Mouse (Mus musculus) cerebellum, adult 2 months (tissue): Measurements from ENCODE around the gene Babam2. TPM values are rescaled to one million over a fixed set of nuclear protein-coding genes. Genes with fewer than 3 reads are reported as not detected.

Experiments used
- DNase-seq, 2 experiments: peaks; one replicate each; pipeline ENCODE4 v3.0.0; 2021
- H3K27ac ChIP-seq: fragments of 200-500 bp; 2 replicates; pipeline ENCODE4 v1.5.1; 2012; ENCODE audit warnings: low read length, control low read depth, inconsistent platforms; ENCODE audit not compliant: insufficient read depth
- H3K27me3 ChIP-seq: fragments of 200-500 bp; 2 replicates; pipeline ENCODE4 v1.6.1; 2012; ENCODE audit warnings: inconsistent platforms, mild to moderate bottlenecking, low read length, moderate library complexity; ENCODE audit not compliant: control insufficient read depth, insufficient read depth
- H3K4me1 ChIP-seq: fragments of 200-500 bp; 2 replicates; pipeline ENCODE4 v1.6.1; 2011; ENCODE audit warnings: low read length; ENCODE audit not compliant: control insufficient read depth, insufficient read depth
- H3K4me3 ChIP-seq: fragments of 200-500 bp; replicated peaks from 2 replicates; pipeline ENCODE3; 2011; ENCODE audit warnings: mild to moderate bottlenecking, low read depth, low read length, control low read depth; ENCODE audit not compliant: insufficient read depth
- CTCF ChIP-seq: fragments of 200-500 bp; IDR thresholded peaks from 2 replicates; pipeline ENCODE4 v1.5.1; 2011; ENCODE audit warnings: low read depth, mild to moderate bottlenecking, control low read depth, low read length, moderate library complexity, borderline replicate concordance; ENCODE audit not compliant: insufficient read depth
- POLR2A ChIP-seq: fragments of 200-500 bp; IDR thresholded peaks from 2 replicates; pipeline ENCODE4 v1.6.1; 2011; ENCODE audit warnings: low read length, control low read depth, borderline replicate concordance; ENCODE audit not compliant: insufficient read depth
- WGBS: fragments of 180-500 bp; shearing (Covaris S2); methylation state at CpG from one replicate; pipeline ENCODE4 v1.1.7; 2018; 5-methylcytosine and 5-hydroxymethylcytosine counted together
- polyA plus RNA-seq: library from polyadenylated mRNA; depleted of rRNA; stranded (reverse); fragments of >200 nt; gene quantifications from 2 replicates; pipeline ENCODE4 v1.2.3, GENCODE M21; 2012

Babam2 gene
- polyA plus RNA-seq, 1 experiment = 42.8 TPM

DNA sequence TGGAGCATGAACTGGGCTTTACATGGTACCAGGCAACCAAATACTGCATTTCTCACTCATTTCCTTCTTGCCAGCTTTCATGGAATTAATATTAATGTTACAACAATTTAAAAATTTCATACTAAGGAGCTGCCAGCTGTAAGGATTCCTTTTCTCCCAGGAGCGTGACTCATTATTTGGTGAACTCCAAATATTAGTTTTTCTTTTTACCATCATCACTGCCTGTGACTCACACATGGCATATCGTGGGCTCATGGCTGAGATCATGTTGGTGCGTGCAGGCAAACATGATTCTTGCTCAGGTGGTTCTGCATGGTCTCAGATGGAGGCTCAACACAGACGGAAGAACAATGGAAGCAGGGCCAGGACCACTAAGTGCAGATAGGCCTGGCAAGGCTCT, 53.5 kb downstream of the Babam2 start:
- DNase-seq = no peak
- Histone ChIP-seq H3K27me3 (no peaks in the 10 kb centered on the region), H3K4me1 (peaks cover 7% of the 10 kb centered on the region), H3K27ac (no peak overlapping the region), H3K4me3 (no peak overlapping the region)
- TF ChIP-seq POLR2A (no peak), CTCF (no peak)
- WGBS = 72% methylated on average over 4 of the region's 4 CpGs

DNA sequence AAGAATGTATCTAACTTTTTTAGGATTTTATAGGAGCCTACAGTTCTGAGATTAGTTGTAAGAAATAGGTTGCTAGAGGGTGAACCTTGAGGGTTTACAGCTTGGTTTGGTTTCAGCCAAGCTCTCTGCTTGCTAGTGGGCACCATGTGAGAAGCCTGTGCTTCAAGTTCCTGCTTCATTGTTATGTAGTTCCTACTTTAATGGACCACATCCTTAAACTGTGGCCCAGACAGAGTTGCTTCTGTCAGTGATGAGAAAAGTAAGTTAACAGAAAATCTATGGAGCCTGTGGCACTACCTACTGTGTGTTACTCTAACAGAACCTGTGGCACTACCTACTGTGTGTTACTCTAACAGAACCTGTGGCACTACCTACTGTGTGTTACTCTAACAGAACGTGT, 57.1 kb downstream of the Babam2 start:
- no peak overlapping the region for H3K27ac ChIP-seq

DNA sequence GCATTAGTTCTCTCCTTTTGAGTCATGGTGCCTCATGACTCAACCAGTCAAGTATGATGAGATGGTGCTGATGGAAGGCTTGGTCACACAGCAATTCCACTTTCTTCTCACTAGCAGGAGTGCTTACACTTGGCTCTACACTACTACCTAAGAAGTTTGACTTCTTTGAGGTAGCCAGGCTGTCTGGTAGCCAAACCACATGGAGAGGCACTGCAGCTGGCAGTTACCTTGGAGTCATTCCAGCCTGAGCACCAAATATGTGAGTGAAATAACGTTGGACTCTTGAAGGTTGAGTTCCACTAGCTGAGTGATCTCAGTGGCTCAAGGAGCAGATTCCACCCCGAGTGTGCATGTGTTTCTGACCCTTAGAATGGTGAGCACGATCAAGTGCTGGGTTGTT, 57.8 kb downstream of the Babam2 start:
- Histone ChIP-seq H3K4me3 (no peak overlapping the region), H3K4me1 (peaks cover 7% of the 10 kb centered on the region), H3K27ac (no peak overlapping the region), H3K27me3 (no peaks in the 10 kb centered on the region)
- TF ChIP-seq CTCF = no peak
- TF ChIP-seq POLR2A = no peak
- whole genome bisulfite sequencing = 63% methylated on average over 3 of the region's 3 CpGs
- no peak for DNase-seq

More for the DNA sequence above, 57.1 kb downstream of the Babam2 start:
- 89% methylated on average over 1 of the region's 1 CpGs for WGBS
- H3K4me1 ChIP-seq = peaks cover 7% of the 10 kb centered on the region
- no peak for TF ChIP-seq CTCF
- TF ChIP-seq POLR2A = no peak
- H3K4me3 ChIP-seq = no peak overlapping the region
- no peak for DNase-seq
- no peaks in the 10 kb centered on the region for H3K27me3 ChIP-seq

DNA sequence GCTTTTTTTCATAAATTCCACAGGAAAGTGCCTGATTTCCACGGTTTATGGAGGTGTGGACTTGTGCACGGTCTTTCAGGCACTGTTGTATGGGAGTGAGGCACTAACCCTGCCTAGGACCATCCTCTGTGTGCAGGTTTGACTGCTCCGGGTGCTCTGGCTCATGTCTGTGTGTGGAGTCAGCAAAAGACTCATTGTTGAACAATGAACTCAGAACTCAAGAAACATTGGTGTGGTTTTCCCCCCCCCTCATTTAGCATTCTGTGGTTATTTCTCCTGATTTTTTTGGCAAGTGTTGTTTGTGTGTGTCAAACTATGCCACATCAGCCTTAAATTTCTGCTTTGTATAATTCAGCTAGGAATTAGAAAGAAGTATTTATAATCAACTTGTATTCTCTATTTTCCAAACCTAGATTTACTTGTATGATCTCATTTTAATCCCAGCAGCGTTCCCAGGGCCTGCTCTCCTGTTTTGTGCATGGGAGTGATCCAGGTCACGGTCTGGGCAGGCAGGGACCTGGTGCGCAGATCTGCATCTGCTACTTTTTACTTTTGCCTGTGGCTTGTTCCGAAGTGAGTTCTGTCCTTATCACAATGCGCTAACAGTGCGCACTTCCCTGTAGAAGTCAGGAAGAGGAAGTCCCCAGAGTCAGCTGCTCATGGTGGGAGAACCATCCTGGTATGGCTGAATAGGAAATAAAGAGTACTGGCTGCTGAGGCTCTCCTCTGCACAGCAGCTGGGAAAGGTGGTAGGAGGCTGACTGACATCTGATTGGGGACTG, 61.0 kb downstream of the Babam2 start:
- Histone ChIP-seq H3K27me3 (no peaks in the 10 kb centered on the region), H3K27ac (no peak overlapping the region), H3K4me3 (no peak overlapping the region), H3K4me1 (no peaks in the 10 kb centered on the region)
- TF ChIP-seq CTCF (no peak), POLR2A (no peak)
- no peak for DNase-seq
- 91% methylated on average over 9 of the region's 9 CpGs for WGBS

DNA sequence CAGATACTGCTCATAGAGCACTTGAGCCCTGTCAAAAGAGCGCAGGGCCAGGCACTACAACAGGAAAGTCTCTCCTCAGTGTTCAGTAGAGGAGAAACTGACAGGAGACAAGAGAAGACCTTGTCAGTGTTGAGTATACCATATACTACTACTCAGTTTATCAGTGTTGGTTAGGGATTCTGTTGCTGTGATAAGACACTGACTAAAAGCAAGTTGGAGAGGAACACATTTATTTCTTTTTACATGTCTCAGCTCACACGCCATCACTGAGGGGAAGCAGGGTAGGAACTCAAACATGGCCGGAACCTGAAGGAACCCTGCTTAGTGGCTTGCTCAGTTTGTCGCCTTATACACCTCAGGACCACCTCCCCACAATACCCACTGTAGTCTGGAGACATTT, 64.4 kb downstream of the Babam2 start:
- TF ChIP-seq CTCF (no peak), POLR2A (no peak)
- Histone ChIP-seq H3K27ac (no peak overlapping the region), H3K27me3 (no peaks in the 10 kb centered on the region), H3K4me3 (no peak overlapping the region), H3K4me1 (no peaks in the 10 kb centered on the region)
- WGBS = 96% methylated on average over 4 of the region's 4 CpGs
- DNase-seq = no peak

DNA sequence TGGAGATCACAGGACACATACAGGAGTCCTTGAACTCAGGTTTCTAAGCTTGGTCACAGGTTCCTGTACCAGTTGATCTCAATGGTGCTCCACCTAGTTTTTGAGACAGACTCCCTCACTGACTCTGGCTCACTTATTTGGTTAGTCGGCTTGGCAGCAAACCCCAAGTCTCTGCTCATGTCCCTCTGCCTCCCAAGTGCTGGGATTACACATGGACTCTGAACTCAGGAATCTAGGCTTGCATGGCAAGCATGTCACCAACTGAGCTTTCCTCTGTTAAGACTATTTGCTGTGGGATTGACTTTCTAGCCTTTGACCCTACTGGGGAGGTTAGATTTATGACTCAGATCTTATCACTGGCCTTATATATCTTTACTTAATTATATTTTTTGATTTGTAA, 65.3 kb downstream of the Babam2 start:
- no peak overlapping the region for H3K4me3 ChIP-seq
- 90% methylated on average over 1 of the region's 1 CpGs for WGBS
- H3K27me3 ChIP-seq = no peaks in the 10 kb centered on the region
- DNase-seq = no peak
- TF ChIP-seq POLR2A (no peak), CTCF (no peak)
- no peak overlapping the region for H3K27ac ChIP-seq
- H3K4me1 ChIP-seq = no peaks in the 10 kb centered on the region; the same call in 1 of the 2 replicates

DNA sequence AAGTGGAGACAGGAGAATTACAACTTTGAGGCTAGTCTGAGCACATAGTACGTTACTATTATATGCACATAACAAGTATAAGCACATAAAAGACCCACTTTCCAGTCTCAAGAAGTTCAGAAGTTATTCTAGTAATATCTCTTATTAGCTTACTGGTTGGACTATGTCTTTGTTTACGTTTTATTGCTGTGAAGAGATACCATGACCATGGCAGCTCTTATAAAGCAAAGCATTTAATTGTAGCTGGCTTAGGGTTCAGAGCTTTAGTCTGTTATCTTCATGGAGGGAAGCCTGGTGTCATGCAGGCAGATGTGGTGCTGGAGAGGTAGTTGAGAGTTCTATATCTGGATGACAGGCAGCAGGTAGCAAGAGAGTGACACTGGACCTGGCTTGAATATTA, 68.3 kb downstream of the Babam2 start:
- H3K27ac ChIP-seq = no peak overlapping the region
- 94% methylated on average over 2 of the region's 2 CpGs for WGBS
- DNase-seq = no peak
- no peak for TF ChIP-seq CTCF
- no peaks in the 10 kb centered on the region; the same call in 1 of the 2 replicates for H3K4me1 ChIP-seq
- no peaks in the 10 kb centered on the region for H3K27me3 ChIP-seq
- H3K4me3 ChIP-seq = no peak overlapping the region

DNA sequence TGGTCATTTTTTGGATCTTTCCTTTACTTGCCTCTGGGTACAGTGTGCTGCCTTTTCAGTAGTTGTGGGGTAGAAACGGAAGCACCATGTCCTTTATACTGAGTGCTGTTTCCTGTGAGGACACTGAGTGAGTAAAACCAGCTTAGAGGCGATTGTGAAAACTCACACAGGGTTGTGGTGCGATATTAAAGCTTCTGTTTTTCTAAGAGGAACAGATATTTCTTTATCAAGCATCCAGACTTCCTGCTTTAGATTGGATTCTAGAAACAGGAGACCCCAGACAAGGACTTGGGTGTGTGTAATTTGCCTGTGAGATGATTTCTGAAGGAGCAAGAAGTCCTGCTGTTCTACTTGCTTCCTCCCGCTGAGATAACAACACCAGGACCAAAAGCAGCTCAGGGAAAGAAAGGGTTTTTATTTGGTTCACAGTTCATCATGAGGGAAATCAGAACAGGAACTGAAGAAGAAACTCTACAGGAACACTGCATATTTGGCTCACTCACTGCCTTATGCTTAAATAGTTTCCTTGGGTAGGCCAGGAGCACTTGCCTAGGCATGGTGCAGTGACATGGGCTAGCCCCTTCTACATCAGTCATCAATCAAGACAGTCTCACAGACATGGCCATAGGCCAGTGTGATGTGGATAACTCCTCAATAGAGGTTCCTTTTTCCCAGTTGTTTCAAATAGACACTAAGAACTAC, 69.5 kb downstream of the Babam2 start:
- H3K27ac ChIP-seq = no peak overlapping the region
- WGBS = 74% methylated on average over 4 of the region's 4 CpGs
- no peak for TF ChIP-seq POLR2A
- no peak for TF ChIP-seq CTCF

More for the DNA sequence above, 69.5 kb downstream of the Babam2 start:
- Histone ChIP-seq H3K4me3 (no peak overlapping the region), H3K27me3 (no peaks in the 10 kb centered on the region), H3K4me1 (no peaks in the 10 kb centered on the region; the same call in 1 of the 2 replicates)
- DNase-seq = peak in 1 of 2 experiments; percentile 3
